Mouse (Mus musculus): ENCODE results near the gene Gm21863. TPM values are rescaled to one million over a fixed set of nuclear protein-coding genes. Genes with fewer than 3 reads are reported as not detected.
"Not testable (repeated sequence)": the region's sequence is repeated elsewhere in the genome, so short reads cannot be mapped to it uniquely, and the experiment has no call there.

Gene Gm21863
- not detected for total RNA-seq (2021)

GRCm38 (mm10) chr12:19953869-19954555, at the start of gene Gm21863:
TSS of gene Gm21863 (plus strand) at chr12:19954505.
- DNase-seq (ENCODE audit: low spot score); intact Hi-C loops (cut with DNase I): not testable (repeated sequence)

GRCm38 (mm10) chr12:19928049-19928448, 26.3 kb upstream of the Gm21863 start:
- DNase-seq (ENCODE audit: low spot score); intact Hi-C loops (cut with DNase I): not testable (repeated sequence)

Measured in heart, postnatal 25 days (tissue).